Mouse (Mus musculus) embryo, embryonic 10.5 days (tissue): Measurements from ENCODE around the gene Gm43951.
"Not testable (repeated sequence)": the region's sequence is repeated elsewhere in the genome, so short reads cannot be mapped to it uniquely, and the experiment has no call there.

ENCODE experiments used
- DNase-seq: peaks from one replicate; pipeline ENCODE4 v3.0.0-alpha.2; 2015; ENCODE audit warnings: low spot score

Gene Gm43951

DNA sequence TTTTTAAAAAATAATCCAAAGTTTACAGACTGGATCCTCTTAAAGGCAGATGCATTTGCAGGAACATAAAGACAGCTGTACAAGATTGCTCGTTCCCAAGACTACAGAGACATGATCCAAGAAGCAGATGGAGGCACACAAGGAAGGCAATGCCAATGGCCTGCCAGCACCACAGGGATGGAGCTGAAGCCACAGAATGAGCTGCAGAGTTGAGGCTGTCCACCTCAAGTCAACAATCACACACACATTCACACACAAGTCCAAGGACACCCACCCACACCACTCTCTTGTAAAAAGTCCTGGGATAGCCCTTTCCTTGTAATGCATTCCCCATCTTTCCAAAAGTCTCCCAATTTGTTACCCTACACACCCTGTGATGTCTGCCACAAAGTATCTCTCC lies 3.2 kb downstream of the Gm43951 start:
- no peak for DNase-seq

DNA sequence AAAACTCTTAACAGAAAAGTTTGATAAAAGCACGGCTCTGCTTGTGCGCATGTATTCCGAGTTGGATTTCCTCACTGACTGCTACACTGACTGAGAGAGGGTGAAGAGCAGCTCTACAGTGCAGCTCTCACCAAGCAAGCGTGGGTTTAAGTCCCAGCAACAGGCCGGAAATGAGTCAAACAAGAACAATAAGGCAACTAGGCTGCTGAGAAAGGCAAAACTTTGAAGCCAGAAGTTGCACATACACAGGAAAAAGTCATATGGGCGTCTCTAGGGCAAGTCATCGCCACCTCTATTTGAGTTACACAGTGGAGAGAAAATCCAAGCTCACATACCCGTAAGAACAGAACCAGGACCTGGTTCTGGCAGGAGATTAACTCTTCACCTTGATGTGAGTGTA lies 10.1 kb downstream of the Gm43951 start:
- DNase-seq, result no peak

DNA sequence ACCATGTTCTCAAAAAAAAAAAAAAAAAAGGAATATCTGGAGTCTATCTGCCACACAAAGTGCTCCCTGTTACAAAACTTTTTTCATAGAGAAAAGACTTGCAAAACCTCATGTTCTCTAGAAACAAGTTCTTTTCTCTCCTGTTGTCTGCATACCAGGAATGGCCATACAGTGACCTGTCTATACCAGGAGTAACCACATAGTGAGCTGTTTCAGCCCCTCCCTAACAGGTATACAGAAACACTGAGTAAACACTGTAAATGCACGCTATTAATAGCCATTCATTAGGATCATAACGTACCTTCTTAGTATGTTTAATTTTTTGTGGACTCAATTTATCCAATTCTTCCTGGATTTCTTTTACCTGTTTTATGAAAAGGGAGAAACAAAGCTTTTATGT lies 12.4 kb downstream of the Gm43951 start:
- DNase-seq, result no peak

DNA sequence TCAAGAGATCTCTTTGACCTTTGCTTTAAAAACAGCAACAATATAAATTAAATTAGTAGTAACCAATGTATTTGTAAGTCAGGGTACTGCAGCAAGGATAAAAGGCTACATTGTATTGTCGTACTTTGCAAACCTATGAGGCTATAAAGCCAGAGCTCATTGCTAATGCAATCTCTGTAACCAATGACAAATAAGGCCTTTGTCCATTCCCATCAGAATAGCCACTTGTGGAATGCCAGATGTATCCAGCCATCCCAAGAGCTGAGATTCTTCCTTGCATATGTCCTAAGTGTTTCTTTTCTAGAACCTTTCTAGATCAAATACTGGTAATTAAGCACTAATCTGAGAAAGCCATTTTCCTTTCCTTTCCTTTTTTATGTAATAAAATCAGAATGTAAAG lies 15.8 kb downstream of the Gm43951 start:
- no peak for DNase-seq

DNA sequence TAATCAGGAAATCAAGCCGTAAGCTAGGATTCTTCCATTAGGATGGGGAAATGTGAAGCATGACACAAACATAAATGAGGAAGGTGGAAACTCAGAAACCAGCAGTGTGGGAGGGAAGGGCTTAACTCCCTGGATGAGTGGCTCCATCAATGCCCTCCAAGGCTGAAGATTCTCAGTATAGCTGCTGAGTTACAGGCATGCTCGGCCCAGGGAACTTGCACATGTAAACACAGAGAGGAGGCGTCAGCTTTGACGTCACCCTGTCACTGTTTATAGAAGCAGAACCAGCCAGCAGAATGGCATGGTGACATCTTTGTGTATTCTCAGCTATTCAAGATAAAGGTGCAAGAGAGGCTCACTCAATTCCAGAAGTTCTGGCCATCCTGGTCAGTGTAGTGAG lies 22.4 kb downstream of the Gm43951 start:
- DNase-seq, result no peak

DNA sequence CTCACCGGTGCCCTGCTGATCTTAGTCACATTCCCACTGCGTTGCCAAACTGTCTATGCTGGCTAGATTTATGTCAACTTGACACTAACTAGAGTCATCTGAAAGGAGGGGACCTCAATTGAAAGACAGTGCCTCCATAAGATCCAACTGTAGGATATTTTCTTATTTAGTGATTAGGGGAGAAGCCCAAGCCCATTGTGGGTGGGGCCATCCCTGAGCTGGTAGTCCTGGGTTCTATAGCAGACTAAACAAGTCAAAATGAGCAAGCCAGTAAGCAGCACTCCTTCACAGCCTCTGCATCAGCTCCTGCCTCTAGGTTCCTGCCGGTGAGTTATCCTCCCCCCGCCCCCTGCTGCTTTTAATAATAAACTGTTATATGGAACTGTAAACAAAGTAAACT lies 25.5 kb downstream of the Gm43951 start:
- no peak for DNase-seq

DNA sequence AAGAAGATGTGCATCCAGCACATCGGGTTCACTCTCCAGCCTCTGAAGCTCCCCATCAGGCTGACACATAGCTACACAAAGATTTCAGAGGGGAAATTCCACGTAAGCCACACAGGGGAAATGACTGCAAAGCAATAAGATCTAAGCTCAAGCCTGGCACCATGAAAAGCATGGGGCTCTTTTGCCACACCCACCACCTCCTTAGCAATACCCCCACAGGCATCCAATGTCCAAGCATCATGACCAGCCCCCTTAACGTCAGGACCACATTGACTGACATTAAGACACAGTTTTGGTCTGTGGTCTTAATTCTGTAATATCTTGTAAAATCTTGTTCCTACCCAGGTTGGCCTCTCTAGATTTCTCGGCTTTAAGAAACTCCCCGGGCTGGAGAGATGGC lies 26.1 kb downstream of the Gm43951 start:
- no peak for DNase-seq

DNA sequence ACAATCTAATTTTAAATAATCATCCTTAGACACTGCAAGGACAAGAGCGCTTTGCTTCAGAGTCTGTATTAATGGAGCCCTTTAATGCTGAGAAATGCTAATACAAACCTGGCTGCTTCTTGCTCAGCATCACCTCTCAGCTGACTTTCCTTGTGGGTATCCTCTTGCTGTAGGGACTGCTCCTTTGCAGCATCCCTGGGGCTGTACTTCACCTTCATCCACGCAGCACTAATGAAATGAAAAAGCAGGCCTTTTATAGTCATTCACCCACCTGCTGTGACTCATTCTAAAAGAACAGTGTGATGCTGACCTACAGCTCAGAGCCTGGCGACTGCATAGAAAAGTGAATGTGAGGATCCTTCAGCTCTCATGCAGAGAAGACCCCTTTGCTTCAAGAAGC lies 30.1 kb downstream of the Gm43951 start:
- DNase-seq, result peak; percentile 52

DNA sequence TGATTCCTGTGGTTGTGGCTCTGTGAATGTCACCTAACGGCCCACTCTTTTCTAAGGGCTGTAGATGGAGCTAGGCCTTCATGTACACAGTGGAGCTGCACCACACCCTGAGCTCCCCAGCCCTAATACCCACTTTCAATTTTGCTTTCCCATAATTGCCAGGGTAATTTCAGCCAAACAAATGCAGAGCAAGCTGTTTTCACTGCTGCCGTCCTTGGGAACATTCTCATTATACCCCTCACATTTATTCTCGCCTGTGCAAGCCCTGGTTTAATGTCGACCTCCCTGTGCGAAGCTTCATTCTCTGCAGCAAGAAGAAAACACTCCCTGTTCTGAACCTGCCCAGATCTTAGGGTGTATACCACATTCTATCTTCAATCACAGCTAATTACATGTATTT lies 30.7 kb downstream of the Gm43951 start:
- no peak for DNase-seq

DNA sequence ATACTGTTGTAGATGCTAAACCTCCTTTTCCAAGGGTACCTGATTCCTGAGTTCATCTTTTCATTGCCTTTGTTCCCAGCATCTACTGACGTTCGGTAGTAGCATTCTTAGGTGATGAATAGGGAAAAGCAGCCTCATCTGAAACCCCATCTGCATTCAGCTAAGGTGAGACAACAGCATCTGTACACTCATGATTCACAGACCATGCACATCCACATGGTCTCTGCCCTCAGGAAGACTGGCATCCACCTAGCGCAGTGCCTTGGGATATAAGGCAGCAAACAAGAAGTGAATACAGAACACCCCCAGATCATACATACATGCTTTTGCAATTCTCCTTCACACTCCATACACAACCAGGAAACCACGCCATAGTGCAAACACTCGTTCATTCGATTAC lies 31.9 kb downstream of the Gm43951 start:
- no peak for DNase-seq

DNA sequence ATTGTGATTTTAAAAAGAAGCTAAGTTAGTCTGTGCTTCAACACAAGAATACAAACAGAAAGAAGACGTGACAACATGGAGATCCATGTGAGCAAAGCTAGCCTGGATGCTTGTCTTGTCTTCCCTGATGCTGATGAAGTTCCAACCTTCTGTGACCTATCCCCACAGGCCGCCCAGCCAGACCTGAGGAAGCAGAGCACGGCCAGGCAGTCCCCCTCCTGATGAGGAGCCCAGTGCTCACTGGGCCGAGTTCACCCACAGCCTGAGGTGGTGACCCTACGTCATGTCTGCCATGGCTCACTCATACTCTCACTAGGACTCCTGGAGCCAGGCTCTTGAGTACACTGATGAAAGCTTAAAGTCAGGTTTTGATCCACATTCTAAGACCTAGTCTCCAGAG lies 33.1 kb downstream of the Gm43951 start:
- no peak for DNase-seq

DNA sequence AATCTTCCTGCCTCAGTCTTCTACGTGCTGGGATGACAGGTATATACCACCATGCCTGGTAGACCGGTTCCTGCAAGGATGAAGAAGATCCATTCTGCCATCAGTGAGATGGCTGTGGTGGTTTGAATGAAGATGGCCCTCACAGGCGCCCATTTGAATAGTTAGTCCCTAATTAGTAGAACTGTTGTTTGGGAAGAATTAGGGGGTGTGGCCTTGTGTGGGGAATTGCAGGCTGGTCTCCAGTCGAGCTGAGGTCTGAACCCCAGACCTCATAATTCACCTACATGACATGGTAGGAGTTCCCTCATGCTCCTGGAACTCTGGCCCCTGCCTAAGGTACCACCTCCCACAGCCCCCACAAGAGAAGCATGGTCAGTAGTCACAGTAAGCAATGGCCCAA lies 34.7 kb downstream of the Gm43951 start:
- not testable (repeated sequence) for DNase-seq

DNA sequence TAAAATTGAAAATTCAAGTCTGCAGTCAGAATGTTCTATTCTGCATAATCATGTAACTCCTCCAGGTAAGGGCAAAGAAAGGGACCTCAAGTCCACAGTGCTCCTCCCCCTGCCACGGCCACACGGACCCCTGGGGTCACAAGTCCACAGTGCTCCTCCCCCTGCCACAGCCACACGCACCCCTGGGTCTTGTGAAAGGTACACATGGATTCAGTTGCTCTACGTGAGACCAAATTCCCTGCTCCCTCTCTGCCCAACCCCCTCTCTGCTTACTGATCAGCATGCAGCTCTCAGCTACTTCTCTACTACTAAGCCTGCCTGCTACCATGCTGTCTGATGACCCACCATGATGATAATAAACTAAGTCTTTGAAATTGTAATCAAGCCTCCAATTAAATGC lies 36.8 kb downstream of the Gm43951 start:
- no peak for DNase-seq

DNA sequence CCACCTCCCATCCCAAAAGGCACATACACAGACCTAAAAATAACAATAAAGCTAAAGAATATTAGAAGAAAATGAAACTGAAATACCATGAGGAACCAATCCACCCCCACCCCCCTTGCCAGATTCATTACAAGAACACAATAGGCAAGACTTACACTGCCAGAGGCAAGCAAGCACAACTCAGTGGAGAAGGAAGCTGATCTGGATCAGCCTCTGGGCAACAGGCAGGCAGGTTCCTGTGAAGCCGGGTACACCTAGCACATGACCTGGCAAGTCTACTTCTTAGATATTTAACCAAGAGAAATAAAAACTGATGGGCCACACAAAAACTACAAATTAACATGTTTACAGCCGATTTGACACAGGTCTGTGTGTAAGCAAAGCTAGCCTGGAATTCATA lies 43.4 kb downstream of the Gm43951 start:
- no peak for DNase-seq

DNA sequence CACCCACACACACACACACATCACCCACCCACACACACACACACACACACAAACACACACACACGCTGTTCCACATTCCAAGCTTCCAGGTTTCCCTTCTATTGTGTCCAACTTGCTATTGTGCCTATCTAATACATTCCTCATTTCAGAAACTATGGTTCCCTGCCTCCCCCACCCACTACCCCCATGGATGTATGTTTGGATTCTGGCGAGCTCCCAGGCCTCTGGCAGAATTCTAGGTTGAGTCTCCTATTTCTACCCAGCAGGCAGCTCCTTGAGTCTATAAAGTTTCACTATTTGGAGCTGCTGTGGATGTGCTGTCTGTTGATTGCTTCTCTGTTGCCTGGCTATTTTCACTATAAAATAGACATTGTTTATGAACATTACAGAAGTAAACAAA lies 50.0 kb downstream of the Gm43951 start:
- DNase-seq, result no peak

DNA sequence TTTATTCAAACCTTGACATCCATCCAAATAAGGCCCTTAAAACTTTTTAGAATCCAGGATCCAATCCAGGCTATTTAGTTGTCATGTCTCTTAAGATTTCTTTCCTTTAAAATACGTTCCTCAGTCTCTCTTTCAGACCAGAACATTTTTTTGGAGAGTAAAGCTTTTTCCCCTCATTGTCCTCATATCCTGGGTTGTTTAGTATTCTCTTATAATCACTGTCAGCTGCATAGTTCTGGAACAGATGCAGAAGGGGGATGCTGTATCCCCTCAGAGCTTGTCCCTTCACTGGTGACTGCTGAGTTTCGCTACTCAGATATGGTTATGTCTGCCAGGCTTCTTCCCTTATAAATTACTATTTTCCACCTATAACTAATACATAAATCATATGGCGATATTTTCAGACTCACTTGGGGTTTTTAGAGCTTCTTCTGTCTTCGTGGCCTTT lies 50.6 kb downstream of the Gm43951 start:
- no peak for DNase-seq

DNA sequence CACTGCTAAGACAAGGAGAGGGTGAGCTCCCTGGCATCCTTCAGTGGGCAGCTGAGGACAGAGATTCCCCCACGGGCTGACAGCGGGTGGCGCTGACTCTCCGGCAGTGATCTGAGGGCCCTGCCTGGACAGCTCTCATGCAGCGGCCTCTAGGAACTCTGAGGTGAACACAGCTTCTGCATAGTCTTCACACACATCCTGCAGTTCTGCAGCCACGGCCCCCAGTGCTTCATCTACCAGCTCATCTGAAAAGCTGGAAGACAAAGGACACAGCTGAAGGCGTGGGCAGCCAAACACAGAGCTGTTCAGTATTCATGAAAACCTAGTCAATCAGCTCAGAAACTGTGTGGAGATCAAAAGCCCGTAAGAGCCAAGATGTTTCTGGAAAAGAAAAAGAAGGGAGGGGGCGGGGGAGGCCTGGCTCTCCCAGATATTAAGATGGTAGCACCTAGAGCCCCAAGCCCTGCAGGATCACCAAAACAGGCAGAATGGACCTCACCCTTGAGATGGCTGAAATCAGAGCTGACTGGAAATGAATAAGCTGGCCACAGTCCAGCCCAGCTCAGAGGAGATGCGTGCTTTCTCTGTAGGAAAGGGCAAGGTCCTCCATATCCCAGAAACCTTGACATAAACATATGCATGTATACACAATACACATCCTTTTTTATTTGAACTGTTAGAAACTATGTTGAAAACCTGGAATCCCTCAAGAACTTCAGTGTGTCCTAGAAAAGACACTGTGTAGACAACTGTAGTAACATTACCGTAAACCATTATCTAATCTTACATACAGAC lies 51.3 kb downstream of the Gm43951 start:
- DNase-seq, result no peak
